Mouse (Mus musculus) gastrocnemius, postnatal 10 days (tissue): ENCODE data around the gene Prps1. TPM values are rescaled to one million over a fixed set of nuclear protein-coding genes. Genes with fewer than 3 reads are reported as not detected.
"Not testable (repeated sequence)": the region's sequence is repeated elsewhere in the genome, so short reads cannot be mapped to it uniquely, and the experiment has no call there.

ENCODE experiments used
- DNase-seq: peaks from one replicate; pipeline ENCODE4 v3.0.0; 2021; ENCODE audit warnings: mixed read lengths
- long read RNA-seq, 2 experiments: library from polyadenylated mRNA; stranded (forward); transcript quantifications; one replicate each; pipeline ENCODE4 v2.0.0; 2021
- total RNA-seq, 2 experiments: library from RNA; stranded (reverse); gene quantifications; 2 replicates each; pipeline ENCODE4 v1.2.3; 2021

Prps1 gene
- total RNA-seq, result 10 to 100 TPM; 20.9 to 21.7 TPM
- long read RNA-seq, experiment 1, transcript Prps1-201 (7 exons, 1,965 nt), result major isoform, 22 of 24 reads
- long read RNA-seq, experiment 1, partial matches to known transcripts, result 1 of 24 reads
- long read RNA-seq, experiment 1, other reads (novel, unspliced or antisense), result 1 of 24 reads
- long read RNA-seq, experiment 2, transcript Prps1-201 (7 exons, 1,965 nt), result major isoform, 21 of 24 reads
- long read RNA-seq, experiment 2, partial matches to known transcripts, result 2 of 24 reads
- long read RNA-seq, experiment 2, other reads (novel, unspliced or antisense), result 1 of 24 reads

DNA sequence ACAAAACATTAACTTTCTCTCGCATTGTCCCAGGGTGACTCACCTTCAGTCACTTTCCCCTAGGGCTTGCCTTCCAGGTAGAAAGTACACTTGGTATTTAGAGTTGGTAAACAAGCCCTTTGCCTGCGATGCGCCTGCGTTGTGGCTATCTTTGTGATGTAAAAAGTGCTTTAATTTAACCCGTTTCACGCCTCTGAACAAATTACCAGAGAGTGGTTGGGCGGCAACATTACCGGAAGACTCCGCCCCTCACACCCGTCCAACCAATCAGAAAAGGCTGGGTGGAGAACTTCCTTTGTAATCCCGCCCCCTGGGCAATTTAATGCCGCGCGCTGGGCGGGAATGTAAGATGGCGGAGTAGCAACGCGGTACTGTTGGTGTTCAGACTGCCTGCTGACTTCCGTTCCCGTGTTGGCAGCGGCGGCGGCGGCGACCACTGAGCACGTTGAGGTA is at the start of gene Prps1:
Gene Prps1, plus strand, starts transcription at position 335 of the 453 bp plus-strand sequence.
- DNase-seq, result peak; percentile 80

- no peak for DNase-seq
Measured at GRCm38 (mm10) chrX:140407593-140407992, 48.8 kb upstream of the Prps1 start.

DNA sequence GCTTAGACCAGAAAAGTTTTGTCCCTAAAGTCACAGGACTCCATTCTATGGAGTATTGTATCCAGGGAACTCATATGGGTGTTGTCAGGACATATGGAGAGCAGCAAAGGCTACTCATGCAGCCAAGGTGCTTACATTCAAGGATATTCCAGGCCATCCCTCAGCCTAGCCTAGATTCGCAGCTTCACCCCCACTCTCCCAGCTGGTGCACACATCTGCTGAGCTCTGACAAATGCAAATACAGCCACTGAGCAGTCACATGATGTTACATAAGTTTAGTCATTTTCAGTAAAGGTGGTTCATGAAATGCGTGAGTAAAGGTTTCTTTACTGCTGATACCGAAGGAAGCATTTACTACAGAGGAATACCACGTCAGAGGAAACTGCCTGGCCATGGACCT is 37.9 kb upstream of the Prps1 start:
- DNase-seq, result no peak

DNA sequence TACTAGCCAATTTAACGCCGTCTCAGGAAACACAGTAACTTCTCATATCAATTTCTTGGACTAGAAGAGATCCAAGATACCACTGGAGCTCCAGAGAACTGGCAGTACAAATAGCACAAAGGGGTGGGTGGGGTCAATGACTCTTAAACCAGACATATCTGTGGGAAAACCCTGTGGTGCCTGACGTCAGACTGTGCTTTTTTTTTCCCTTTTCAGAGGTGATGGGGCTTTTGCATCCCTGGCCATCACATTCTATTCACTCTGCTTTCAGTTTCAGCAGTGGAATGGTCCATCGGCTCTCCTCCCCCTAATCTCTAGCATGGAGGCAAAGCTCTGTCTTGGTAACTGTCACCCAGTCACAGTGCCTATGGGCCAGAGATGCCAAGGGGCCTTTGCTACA is 29.3 kb upstream of the Prps1 start:
- DNase-seq, result no peak

- no peak for DNase-seq
Measured at GRCm38 (mm10) chrX:140428252-140428651, 28.2 kb upstream of the Prps1 start.

DNA sequence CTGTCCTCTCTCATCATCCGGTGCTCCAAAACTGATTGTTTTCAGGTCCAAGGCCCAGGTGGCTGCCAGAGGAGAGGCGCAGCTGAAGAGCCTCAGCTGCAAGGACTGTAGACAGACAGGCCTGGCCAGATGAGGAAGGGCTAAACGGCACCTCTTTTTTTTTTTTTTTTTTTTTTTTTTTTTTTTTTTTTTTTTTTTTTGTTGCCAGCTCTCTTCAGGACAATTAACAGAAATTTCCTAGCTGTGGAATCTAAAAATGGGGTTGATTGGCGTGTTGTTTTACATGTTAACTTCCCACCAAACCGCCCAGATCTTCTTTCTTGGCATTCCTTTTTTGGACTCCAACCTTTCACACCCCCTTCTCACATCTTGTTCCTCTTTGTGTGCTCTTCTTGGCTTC is 26.4 kb upstream of the Prps1 start:
- DNase-seq, result no peak

DNA sequence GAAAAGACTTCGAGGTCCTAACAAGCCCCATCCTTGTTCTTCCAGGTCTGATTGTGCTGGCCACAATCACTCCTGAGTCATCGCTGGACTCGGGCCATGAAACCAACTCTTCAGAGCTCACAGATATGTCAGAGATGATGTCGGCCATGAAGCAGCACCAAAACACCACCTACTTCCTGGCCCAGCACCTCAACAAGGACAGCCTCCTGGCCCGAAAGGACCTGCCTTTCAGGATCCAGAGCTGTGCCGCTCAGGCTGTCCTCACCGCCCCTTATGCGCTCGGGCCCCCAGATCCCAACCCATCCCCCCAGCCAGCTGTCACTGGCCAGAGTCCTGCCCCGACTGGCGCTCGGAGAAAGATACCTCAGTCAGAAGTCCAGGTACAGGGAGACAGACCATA is 25.9 kb upstream of the Prps1 start:
- DNase-seq, result no peak

DNA sequence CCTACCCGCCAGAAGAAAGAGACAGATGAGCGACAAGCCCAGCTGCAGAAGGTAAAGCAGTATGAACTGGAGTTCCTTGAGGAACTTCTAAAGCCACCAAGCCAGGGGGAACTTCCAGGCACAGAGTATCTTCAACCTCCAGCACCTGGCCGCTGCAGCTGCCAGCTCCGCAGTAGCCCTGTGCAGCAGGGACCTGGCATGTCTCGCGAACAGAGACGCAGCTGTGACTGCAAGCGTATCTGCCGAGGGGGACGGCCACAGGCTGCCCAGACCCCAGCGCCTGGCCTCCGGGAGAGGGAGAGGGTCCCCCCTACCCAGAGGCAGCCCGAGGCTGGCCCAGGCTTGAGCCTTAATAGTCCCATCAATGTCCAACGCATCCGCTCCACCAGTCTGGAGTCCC is 24.4 kb upstream of the Prps1 start:
- DNase-seq, result no peak

GRCm38 (mm10) chrX:140432786-140433185 is 23.6 kb upstream of the Prps1 start:
- DNase-seq, result no peak

DNA sequence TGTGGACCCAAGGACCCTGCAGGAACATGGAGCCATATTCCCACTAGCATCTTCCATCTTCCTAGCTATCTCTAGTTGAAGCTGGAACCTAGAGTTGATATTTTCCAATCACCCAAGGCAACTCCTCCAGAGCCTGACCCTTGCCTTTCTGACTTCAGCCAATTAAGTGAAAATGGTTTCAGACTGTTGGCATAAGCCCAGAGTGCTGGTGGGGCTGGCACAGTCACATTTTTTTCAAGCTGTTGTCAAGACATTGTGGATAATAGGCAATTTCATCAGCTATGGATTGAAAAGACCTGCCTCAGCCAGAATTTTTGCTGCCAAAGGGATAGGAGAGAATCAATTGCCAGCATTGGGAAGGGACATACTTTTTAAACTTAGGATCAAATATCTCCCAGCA is 18.5 kb upstream of the Prps1 start:
- DNase-seq, result no peak

- DNase-seq, result no peak
Measured at GRCm38 (mm10) chrX:140445551-140445950, 10.9 kb upstream of the Prps1 start.

DNA sequence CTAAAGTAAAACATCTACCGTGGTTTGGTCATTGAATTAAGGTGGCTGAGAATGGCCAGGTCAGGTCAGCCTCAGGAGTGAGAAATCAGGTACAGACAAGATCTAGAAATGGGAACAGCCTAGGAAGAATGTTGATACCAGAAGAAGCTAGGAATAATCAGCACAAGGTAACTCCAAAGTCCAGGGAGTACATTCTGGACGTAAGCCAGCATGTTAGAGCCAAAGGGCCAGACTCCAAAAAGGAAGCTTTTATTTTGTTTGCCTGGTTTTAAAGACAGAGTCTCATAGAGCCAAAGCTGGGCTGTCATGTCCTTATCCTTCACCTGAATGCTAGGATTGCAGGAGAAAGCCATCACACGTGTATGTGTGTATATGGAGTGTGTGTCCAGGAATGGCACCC is 6.3 kb upstream of the Prps1 start:
- no peak for DNase-seq

DNA sequence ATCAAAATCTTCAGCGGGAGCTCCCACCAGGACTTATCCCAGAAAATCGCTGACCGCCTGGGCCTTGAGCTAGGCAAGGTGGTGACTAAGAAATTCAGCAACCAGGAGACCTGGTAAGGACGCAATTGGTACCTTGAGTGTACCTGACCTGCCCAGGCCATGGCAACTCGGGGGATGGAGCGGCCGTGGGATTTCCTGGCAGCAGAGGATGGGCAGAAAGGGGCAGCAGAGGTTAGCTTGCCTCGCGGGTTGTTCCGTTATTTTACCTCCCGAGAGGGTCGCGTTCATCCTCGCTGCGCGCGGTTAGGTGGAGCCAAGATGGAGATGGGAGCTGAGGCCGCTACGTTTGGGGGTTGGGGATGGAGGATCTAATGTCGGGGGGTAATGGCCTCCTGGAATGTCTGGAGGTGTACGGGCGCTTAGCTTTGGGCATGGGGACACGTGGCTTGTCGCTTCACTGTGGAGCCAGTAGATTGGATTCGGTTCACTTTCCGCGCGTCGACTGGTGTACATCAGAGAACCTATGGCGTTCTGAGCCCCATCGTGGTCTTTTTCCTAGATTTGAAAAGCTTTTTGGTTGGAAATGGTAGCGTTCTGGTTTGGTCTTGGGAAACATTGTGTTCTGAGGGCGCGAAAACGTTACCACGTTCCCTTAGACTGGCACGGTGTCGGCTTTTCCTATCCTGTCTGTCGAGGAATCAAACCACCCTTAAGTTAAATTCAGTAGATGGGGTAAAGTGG is 508 bp downstream of the Prps1 start:
- DNase-seq, result no peak

DNA sequence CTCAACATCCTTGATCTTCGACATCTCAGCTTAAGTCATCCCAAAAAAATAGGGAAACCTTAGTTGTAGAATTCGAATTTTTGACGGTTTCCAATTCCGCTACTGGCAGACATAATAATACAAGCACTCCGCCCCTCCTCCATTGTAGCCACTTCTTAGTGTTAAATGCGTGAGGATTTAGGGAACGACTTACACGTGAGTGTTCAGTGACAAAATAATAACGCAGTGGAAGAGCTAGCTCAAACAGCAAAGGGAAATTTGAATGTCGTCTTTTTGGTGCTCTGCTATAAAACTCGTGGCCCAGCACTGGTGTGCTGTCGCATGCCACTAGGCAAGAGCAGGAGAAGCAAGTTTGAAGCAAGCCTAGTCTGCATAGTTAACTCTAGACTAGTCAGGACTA is 1.1 kb downstream of the Prps1 start:
- DNase-seq, result no peak

DNA sequence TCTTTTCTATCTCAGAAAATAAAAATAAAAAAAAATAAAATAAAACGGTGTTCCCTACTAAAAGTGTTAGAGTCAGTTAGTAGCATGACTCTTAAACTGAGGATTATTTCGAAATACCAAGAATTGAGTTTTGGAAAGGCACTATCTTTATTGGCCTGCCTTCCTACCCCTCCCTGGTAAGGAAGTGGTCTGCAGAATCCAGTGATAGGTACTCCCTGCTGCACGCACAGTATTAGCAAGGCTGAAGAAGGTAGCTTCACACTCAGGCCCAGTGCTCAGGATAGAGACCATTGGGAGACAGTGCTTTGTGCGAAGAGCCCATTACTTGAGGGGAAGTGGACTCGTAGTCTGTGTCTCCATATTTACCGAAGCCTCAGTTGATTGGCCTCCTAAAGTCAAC is 21.8 kb downstream of the Prps1 start:
- DNase-seq, result no peak

GRCm38 (mm10) chrX:140479171-140479570 is 22.8 kb downstream of the Prps1 start:
- peak; percentile 29 for DNase-seq

- no peak for DNase-seq
Measured at GRCm38 (mm10) chrX:140489174-140489573, 32.8 kb downstream of the Prps1 start.

DNA sequence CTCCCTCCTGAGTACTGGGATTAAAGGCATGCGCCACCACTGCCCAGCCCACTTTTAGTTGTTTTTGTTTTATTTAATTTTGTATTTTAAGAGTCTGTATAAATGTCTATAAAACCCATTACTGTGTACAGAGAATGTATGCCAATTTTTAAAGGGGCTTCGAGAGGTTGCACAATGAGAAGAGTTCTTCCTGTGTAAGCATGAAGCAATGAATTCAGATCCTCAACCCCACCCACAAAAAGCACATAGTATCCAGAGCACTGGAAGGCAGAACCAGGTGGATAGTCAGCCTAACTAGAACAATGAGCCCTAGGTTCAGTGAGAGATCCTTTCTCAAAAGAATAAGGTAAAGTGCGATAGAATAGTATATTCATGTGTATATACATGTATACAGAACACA is 33.8 kb downstream of the Prps1 start:
- DNase-seq, result no peak

- DNase-seq, result no peak
Measured at GRCm38 (mm10) chrX:140491884-140492571, 35.6 kb downstream of the Prps1 start.

DNA sequence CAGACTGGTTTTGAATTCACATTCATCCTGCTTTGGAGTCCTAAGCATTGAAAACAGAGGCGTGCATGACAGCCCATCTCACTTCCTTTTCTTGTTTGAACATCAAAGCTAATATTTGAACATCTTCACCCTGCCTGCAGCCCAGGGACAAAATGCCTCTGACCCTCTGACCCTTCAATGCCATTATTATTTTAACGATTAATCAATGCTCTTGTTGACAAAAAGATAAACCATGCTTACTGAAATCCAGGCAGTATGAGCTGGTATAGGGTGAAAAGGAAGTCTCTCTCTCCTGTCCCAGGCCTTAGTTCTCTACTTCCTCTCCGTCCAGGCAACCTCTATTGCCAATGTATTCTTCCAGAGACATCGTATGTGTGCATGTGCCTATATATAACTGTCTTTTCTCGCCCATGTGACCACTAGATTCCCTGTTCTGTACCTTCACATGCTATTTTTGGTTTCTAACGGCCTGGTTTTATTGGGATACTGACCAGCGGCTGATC is 37.2 kb downstream of the Prps1 start:
- no peak for DNase-seq

- DNase-seq, result no peak
Measured at GRCm38 (mm10) chrX:140494170-140494569, 37.8 kb downstream of the Prps1 start.

GRCm38 (mm10) chrX:140498431-140498830 is 42.0 kb downstream of the Prps1 start:
- not testable (repeated sequence) for DNase-seq

GRCm38 (mm10) chrX:140500306-140500705 is 43.9 kb downstream of the Prps1 start:
- DNase-seq, result no peak
